Mouse (Mus musculus): ENCODE measurements around the gene Nol3.
A peak's percentile ranks its signal among the peaks of the same experiment; 100 is the strongest.
"Not testable (repeated sequence)": the region's sequence is repeated elsewhere in the genome, so short reads cannot be mapped to it uniquely, and the experiment has no call there.

Gene Nol3

DNA sequence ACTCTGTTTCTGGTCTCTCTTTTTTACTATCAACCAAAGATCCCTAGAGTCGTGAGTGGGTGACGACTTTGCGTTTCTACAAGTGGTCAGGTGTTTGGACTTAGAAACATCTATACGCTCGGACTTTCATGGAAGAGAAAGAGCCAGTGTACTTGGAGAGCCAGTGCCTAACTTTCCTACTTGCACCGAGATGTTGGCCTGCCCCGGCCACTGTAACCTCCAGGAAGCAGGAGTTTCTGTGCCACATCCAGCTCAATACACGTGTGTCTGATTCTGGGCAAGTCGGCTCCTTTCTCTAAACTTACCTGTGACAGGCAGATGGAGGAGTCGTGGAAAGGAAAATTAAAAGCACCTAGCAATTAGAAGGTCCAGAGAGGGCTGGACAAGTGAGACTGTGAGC is at the start of gene Nol3:
Gene Nol3, plus strand, starts transcription at position 301 of the 400 bp plus-strand sequence.
- DNase-seq (ENCODE audit: low spot score): no peak

DNA sequence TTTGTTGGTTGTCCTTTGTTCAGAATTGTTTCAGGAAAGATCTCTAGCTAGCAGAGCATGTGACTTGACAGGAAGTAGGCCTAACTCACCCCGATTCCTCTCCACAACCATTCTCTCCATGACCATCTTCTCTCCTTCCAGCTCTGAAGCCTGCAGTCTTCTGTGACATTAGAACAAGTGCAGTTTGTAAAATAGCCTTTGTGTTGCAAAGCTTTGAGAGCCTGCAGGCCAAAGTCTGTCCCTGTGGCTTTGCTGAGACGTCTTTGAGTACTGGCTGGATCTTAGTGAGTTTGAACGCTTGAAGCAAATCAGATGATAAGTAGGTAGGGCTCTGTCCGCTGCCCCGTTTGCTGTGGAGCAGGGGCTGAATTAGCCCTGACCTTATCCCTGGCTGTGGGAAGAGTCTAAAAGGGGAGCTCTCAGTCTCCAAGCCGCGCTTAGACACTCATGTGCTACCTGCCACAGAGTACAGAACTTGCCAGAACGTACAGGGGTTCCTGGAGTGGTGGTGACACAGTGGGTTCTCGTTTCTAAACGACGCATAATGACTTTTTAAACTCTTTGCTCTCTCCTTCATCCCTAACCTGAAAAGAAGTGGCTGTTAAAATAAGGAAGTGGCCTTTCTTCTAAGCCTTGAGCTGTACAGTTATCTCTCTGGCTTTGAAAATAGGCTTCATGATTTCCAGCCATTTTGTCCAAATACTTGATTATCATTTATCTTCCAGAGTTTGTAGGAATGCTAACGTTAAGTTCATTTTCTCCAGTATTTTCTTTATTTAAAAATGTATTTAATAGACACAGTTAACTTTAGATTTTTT is 44.2 kb upstream of the Nol3 start:
- no peak for DNase-seq (ENCODE audit: low spot score)

DNA sequence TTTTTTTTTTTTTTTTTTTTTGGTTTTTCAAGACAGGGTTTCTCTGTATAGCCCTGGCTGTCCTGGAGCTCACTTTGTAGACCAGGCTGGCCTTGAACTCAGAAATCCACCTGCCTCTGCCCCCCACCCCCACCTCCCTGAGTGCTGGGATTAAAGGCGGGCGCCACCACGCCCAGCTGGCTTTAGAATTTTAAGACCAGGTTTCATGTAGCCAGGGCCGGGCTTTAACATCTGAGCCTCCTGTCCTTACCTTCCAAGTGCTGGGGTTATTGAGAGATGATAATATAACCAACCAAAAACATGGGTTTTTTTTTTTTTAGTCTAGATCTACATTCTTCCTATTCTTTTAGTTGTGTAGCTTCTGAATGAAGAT is 43.6 kb upstream of the Nol3 start:
- not testable (repeated sequence) for DNase-seq (ENCODE audit: low spot score)

GRCm38 (mm10) chr8:105233126-105233935 is 42.6 kb upstream of the Nol3 start:
- no peak for DNase-seq (ENCODE audit: low spot score)

DNA sequence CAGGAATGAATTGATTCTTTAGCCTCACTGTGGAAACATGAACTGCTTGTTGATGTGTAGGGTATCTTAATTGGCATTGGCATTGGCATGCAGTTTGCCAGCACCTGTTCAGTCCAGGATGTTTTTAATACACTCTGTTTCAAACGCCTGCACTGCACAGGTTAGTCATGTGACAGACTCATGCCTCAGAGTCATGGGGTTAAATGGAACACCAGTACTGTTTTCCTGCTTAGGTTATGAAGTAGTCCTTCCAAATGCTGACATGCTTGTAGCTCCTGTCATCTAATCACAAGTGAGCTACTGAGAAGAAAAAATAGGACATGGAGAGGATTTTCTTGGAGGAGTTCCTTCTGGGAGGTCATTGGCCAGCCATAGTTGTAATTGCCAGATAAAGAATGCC is 40.7 kb upstream of the Nol3 start:
- no peak for DNase-seq (ENCODE audit: low spot score)

DNA sequence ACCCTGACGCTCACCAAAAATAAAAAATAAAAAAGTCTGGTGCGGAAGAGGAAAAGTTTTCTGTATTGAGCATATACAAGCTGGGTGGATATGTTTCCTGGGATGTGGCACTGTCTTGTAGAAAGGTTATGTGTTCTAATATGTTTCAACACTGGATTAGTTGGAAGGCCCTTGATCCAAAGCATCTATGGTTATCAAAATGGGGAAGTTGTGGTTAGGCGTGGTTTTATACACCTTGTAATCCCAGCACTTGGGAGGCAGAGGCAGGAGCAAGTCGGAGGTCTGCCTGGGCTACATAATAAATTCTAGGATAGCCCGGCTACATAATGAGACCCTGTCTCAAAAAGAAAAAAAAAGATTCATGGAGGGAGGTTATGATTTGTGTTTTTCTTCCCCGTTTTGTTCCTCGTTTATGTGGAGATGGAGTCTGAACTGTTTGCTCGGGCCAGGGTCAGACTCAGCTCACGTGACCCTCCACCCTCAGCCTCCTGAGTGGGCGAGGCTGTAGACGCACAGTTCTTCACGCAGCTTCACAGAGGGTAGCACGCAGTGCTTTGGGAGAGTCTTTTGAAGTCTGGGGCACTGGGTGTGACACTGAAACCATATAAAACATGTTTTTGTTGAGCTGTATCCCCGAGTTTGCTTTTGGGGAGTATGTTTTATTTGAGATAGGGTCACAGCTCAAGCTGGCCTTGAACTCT is 38.3 kb upstream of the Nol3 start:
- DNase-seq (ENCODE audit: low spot score): no peak

DNA sequence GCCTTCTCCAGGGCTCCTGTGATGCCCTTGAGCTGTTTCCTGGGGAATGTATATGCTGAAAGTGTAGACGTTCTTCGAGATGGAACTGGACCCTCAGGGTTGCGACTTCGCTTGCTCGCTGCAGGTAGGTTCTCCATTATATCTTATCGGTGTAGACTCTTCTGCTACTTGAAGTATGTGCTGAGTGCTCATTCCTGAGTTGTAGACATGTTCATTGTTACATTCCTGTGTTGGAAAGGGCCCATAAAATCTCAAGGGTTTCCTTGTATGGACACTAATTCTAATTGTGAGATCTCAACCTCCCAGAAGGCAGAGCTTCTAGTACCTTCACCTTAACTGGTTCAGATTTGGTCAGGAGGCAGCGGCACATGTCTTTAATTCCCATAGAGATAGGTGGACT is 34.9 kb upstream of the Nol3 start:
- no peak for DNase-seq (ENCODE audit: low spot score)

DNA sequence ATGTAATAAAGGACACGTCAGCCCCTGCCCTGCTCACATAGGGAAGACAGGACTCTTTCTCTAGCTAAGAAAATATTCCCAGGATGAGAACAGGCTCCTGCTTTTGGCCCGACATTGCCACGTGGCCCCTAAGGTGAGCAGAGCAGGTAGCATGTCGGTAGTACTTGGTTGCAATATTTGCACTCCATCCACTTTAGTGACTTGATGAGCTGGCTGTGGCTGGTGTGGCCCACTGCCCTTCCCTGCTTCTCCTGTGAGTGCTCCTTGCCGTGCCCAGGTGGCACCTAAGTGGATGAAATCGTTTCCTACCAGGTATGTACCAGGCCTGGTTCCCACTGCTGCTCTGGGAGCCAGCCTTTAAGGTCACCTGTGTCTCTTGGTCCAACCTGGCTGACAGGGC is 24.0 kb upstream of the Nol3 start:
- DNase-seq (ENCODE audit: low spot score): no peak

DNA sequence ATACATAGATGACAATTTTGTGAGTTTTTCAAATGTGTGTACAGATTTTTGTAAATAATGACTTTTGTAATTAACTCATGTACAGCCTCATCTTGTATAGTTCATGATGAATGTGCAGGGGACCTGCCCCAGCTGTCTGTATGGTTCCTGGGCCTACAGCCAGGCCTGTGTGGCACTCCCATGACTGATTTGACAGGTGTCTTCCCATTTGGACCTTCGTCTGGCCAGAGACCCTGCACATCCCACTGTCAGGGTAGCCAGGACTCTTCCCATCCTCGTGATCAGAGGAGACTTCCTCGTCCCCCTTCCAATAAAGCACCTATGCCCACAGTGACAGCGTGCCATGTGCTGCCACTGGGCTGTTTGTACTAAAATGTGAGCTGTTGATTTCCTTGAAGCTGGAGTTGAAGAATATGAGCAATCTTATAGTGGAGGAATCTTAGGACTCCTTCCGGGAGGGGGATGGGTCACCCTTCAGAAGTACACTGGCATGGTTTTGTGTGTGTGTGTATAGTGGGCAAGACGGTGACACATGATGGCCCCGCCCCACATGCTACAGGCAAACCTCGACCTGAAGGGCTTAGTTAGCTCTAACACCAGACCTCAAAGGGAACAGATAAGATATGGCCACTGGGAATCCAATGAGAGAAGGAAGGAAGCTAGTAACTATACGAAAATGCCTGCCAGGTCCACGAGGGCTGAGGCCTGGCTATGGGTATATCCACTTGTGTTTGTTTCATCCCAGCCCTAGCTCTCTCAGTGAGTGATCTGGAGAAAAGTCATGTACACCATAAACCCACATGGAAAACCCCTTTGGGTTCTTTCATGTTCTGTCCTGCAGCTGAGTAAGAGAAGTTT is 23.0 kb upstream of the Nol3 start:
- no peak for DNase-seq (ENCODE audit: low spot score)

DNA sequence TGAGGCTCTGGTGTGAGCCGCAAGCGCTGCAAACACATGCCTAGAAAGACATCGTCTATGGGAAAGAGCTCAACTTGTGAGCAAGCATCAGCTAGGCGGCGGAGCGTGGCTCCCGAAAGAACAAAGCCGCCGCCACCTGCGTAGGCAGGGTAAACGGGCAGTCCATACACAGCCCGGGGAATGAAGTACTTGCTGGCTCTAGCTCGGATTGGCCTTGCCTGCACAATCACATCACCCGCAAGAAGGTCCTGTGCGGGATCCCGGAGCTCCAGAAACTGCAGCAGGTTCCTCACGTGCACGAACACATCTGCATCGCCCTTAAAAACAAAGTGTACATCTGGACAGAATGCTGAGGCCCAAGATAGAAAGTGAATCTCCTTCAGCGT is 22.2 kb upstream of the Nol3 start:
- DNase-seq (ENCODE audit: low spot score): no peak

- peak; percentile 92 for DNase-seq (ENCODE audit: low spot score)
Observed at GRCm38 (mm10) chr8:105254152-105254965, 21.6 kb upstream of the Nol3 start.

GRCm38 (mm10) chr8:105254966-105255350 is 21.0 kb upstream of the Nol3 start, which contains the start of gene B3gnt9:
Gene B3gnt9, minus strand, starts transcription at chr8:105255153.
- DNase-seq (ENCODE audit: low spot score): peak; percentile 72

DNA sequence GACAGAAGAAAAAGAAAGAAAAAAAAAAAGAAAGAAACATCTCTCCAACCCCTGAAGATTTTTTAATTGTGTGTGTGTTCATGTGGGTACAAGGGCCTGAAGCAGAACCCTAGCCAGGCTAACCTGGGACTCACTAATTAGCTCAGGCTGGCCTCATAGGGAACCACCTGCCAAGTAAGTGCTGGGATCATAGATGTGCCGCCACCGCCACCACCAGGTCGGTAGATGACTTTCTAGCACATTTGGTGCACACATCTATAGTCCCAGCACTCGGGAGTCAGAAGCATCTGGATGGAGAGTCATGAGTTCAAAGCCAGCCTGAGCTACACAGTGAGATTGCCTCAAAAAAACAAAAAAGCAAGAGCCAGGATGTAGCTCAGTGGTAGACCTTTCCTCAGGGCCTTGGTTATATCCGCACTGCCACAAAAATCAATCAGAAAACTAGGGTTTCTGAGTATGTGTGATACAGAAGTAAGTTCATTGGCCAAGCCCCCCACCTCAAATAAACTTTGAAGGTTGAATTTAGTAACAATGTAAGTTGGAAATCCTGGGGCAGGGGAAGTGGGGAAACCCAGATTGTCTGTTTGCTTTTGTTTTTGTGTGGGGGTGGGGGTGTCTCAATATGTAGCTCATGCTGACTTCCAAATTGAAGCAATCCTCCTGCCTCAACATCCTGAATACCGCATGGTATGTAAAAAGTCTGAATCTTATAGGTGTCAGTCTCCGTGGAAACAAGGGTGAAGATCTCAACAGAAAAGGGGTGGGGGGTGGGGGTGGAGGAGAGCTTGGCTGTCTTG is 18.4 kb upstream of the Nol3 start:
- DNase-seq (ENCODE audit: low spot score): no peak

GRCm38 (mm10) chr8:105258911-105259720 is 16.8 kb upstream of the Nol3 start:
- no peak for DNase-seq (ENCODE audit: low spot score)

GRCm38 (mm10) chr8:105259721-105260320 is 16.1 kb upstream of the Nol3 start:
- peak; percentile 78 for DNase-seq (ENCODE audit: low spot score)

- DNase-seq (ENCODE audit: low spot score): no peak
Observed at GRCm38 (mm10) chr8:105260371-105261099, 15.4 kb upstream of the Nol3 start.

DNA sequence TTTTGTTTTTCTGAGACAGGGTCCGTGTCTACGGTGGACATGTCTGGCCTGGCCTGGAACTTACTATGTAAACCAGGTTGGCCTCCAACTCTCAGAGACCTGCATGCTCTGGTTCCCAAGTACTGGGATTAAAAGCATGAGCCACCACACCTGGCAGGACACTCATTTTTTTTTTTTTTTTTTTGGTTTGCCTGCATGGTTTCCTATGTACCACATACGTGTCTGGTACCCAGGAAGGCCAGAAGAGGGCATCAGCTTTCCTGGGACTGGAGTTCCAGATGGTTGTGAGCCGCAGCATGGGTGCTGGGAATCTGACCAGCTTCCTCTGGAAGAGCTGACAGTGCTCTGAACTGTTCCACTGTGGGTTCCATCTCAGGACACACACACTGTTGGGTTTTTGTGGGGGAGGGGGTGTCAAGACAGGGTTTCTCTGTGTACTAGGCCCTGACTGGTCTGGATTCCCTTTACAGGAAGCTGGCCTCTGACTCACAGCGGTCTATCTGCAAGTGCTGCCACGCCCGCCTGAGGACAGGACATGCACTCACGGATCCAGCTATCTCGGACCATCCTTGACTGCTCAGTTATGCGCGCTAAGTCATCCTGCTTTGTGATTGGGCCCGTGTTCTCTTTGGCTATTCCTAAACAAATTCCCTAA is 14.5 kb upstream of the Nol3 start:
- DNase-seq (ENCODE audit: low spot score): no peak
